Mouse (Mus musculus): Measurements from ENCODE around the gene Yipf3. TPM values are rescaled to one million over a fixed set of nuclear protein-coding genes. Genes with fewer than 3 reads are reported as not detected.

Gene Yipf3
- total and polyA plus RNA-seq, 2 experiments from 2014 or later: 16.0 to 68.5 TPM

DNA sequence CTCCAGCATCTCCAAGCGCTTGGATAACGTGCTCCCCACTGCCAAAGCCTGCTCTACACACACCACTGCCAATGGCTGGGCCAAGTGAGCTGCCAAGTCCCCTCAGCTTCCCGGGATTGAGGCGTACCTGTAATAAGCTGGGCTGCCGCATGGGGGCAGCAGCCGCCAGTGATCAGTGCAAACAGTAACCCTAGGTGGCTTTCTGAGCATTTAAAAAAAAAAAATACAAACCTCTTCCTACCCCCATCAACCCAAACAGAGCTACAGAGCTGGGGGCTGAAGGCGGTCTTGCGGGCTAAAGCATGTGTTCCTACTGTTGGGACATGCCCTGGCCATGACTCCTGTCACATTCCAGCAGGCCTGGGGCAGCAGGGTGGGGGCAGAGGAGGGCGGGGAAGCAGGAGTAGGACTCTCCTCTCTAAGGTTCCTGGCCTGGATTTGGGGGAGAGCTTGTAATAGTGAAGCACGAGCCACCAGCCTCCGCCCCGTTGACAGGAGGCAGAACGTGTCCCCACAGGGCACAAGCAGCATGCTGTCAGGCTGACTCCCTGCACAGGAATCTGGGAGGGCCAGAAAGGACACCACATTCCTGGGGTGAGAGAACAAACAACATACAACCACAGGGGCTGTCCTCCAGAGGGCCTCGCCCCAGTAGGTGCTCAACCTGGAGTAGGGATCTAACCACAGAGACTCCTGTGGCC is 18.2 kb downstream of the Yipf3 start:
- ATAC-seq (ENCODE audit: insufficient read depth, low read depth): peak; percentile 68
- TF ChIP-seq CTCF (IDR thresholded peaks at IDR 0.05; ENCODE audit: low read depth): peak; percentile 84
- no peak for TF ChIP-seq EP300 (IDR thresholded peaks at IDR 0.05; ENCODE audit: low read depth)

DNA sequence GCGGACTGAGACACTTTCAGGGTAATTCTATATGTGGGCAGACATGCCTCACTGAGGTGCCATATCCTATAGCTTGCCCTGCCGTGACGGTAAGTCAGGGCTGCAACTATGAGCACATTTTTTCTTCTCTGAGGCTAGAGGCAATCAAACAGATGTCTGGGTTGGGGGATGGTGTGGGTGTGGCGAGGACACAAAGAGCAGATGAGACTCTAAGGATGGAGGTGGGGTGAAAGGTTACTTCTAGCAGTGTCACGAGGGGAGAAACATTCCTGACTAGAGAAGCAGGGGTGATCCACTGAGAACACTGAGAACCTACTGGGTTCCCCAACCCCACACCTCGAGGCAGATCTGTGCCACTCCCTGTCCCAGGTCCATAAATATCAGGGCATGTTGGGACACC is 19.1 kb downstream of the Yipf3 start:
- no peak overlapping the region for H3K4me3 ChIP-seq (ENCODE audit: low read depth, low read length)
- H3K27me3 ChIP-seq (ENCODE audit: control insufficient read depth, insufficient read depth, low read length): no peaks in the 10 kb centered on the region
- ATAC-seq (ENCODE audit: insufficient read depth, low read depth) (no peak), DNase-seq (ENCODE audit: low spot score) (no peak)
- H3K4me1 ChIP-seq (ENCODE audit: control insufficient read depth, insufficient read depth): 0 out of 2 replicates have a peak, but pooled peaks cover 4% of the 10 kb centered on the region
- H3K27ac ChIP-seq (ENCODE audit: low read depth): 0 out of 2 replicates have a peak overlapping the region, but pooled peaks have one; percentile 8
- 77% methylated on average over 6 of the region's 6 CpGs for WGBS
- H3K36me3 ChIP-seq (replicated peaks; ENCODE audit: control insufficient read depth, insufficient read depth, low read length): peaks cover 55% of the 10 kb centered on the region
- no peak overlapping the region for H3K4me2 ChIP-seq (ENCODE audit: low read depth, low read length)
- H3K9ac ChIP-seq (replicated peaks; ENCODE audit: low read depth, low read length): no peak overlapping the region
- TF ChIP-seq EP300 (IDR thresholded peaks at IDR 0.05; ENCODE audit: low read depth) (no peak), CTCF (IDR thresholded peaks at IDR 0.05; ENCODE audit: low read depth) (no peak)
- no peaks in the 10 kb centered on the region for H3K9me3 ChIP-seq (replicated peaks; ENCODE audit: control insufficient read depth, low read length)

More for the DNA sequence above, 18.2 kb downstream of the Yipf3 start:
- no peak overlapping the region for H3K4me3 ChIP-seq (ENCODE audit: low read depth, low read length)
- H3K27ac ChIP-seq (ENCODE audit: low read depth): 0 out of 2 replicates have a peak overlapping the region, but pooled peaks have one; percentile 8
- H3K27me3 ChIP-seq (ENCODE audit: control insufficient read depth, insufficient read depth, low read length): no peaks in the 10 kb centered on the region
- H3K9me3 ChIP-seq (replicated peaks; ENCODE audit: control insufficient read depth, low read length): no peaks in the 10 kb centered on the region
- DNase-seq (ENCODE audit: low spot score): peak; percentile 73
- 16% methylated on average over 14 of the region's 14 CpGs for WGBS
- no peak overlapping the region; the same call in 1 of the 2 replicates for H3K9ac ChIP-seq (replicated peaks; ENCODE audit: low read depth, low read length)
- peaks cover 55% of the 10 kb centered on the region for H3K36me3 ChIP-seq (replicated peaks; ENCODE audit: control insufficient read depth, insufficient read depth, low read length)
- no peak overlapping the region for H3K4me2 ChIP-seq (ENCODE audit: low read depth, low read length)
- H3K4me1 ChIP-seq (ENCODE audit: control insufficient read depth, insufficient read depth): 0 out of 2 replicates have a peak, but pooled peaks cover 4% of the 10 kb centered on the region

DNA sequence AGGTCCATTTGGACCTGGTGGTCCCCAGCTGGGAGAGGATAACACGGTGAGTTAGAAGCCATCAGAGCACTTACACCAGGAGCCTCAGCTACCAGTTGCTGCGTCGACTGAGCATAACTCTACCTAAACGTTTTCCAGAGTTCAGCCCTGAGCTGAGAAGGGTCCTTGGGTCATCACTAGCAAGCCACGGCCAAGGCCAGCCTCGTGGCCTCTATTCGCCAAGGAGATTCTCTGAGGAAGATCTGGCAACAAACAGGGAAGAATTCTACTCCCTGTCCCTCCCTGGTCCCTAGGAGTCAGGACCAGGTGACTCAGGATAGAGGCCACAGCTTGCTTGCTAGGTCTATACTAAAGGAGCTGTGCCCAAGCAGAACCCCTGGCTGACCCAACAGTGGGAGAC is 19.6 kb downstream of the Yipf3 start:
- WGBS: 76% methylated on average over 7 of the region's 7 CpGs
- Histone ChIP-seq H3K4me1 (ENCODE audit: control insufficient read depth, insufficient read depth) (0 out of 2 replicates have a peak, but pooled peaks cover 4% of the 10 kb centered on the region), H3K27ac (ENCODE audit: low read depth) (no peak overlapping the region), H3K4me3 (ENCODE audit: low read depth, low read length) (no peak overlapping the region), H3K9ac (replicated peaks; ENCODE audit: low read depth, low read length) (no peak overlapping the region), H3K27me3 (ENCODE audit: control insufficient read depth, insufficient read depth, low read length) (no peaks in the 10 kb centered on the region), H3K4me2 (ENCODE audit: low read depth, low read length) (no peak overlapping the region), H3K36me3 (replicated peaks; ENCODE audit: control insufficient read depth, insufficient read depth, low read length) (peaks cover 50% of the 10 kb centered on the region), H3K9me3 (replicated peaks; ENCODE audit: control insufficient read depth, low read length) (no peaks in the 10 kb centered on the region)
- TF ChIP-seq CTCF (IDR thresholded peaks at IDR 0.05; ENCODE audit: low read depth) (no peak), EP300 (IDR thresholded peaks at IDR 0.05; ENCODE audit: low read depth) (no peak)
- ATAC-seq (ENCODE audit: insufficient read depth, low read depth) (no peak), DNase-seq (ENCODE audit: low spot score) (no peak)

DNA sequence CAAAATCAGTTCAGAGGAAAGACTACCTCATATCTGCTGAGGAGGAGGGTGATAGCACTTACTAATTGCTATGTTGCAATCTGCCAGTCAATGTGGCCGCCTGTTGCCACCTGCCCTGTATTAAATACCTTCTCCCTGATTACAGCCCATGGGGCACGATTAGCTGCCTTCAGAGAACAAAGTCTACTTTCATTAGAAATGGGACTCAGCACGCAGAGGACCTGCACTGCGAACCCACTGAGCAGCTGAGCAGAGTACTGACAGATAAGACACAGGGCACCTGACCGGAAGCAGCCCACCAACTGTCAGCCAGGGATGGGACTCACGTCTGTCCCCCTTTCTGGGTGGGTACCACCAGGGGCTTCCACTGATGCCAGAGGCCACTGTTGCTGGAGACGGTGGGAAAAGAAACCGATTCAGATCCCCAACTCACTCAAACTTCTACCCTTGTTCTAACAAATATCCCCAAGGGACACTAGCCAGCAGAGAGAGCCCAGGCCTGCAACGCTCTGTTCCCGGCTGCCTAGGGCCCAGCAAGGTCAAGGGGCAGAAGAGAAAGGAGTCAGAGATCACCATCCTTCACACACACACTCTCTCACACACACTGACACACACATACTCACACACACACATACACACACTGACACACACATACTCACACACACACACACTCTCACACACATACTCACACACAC is 20.3 kb downstream of the Yipf3 start:
- ATAC-seq (ENCODE audit: insufficient read depth, low read depth): no peak
- H3K36me3 ChIP-seq (replicated peaks; ENCODE audit: control insufficient read depth, insufficient read depth, low read length): peaks cover 43% of the 10 kb centered on the region
- H3K4me3 ChIP-seq (ENCODE audit: low read depth, low read length): no peak overlapping the region
- no peak overlapping the region for H3K27ac ChIP-seq (ENCODE audit: low read depth)
- H3K9ac ChIP-seq (replicated peaks; ENCODE audit: low read depth, low read length): 0 out of 2 replicates have a peak overlapping the region, but pooled peaks have one; percentile 1
- no peak overlapping the region for H3K4me2 ChIP-seq (ENCODE audit: low read depth, low read length)
- no peaks in the 10 kb centered on the region for H3K27me3 ChIP-seq (ENCODE audit: control insufficient read depth, insufficient read depth, low read length)
- H3K4me1 ChIP-seq (ENCODE audit: control insufficient read depth, insufficient read depth): 0 out of 2 replicates have a peak, but pooled peaks cover 4% of the 10 kb centered on the region
- H3K9me3 ChIP-seq (replicated peaks; ENCODE audit: control insufficient read depth, low read length): no peaks in the 10 kb centered on the region
- 72% methylated on average over 10 of the region's 10 CpGs for WGBS
- no peak for DNase-seq (ENCODE audit: low spot score)
- TF ChIP-seq CTCF (IDR thresholded peaks at IDR 0.05; ENCODE audit: low read depth) (no peak), EP300 (IDR thresholded peaks at IDR 0.05; ENCODE audit: low read depth) (no peak)

DNA sequence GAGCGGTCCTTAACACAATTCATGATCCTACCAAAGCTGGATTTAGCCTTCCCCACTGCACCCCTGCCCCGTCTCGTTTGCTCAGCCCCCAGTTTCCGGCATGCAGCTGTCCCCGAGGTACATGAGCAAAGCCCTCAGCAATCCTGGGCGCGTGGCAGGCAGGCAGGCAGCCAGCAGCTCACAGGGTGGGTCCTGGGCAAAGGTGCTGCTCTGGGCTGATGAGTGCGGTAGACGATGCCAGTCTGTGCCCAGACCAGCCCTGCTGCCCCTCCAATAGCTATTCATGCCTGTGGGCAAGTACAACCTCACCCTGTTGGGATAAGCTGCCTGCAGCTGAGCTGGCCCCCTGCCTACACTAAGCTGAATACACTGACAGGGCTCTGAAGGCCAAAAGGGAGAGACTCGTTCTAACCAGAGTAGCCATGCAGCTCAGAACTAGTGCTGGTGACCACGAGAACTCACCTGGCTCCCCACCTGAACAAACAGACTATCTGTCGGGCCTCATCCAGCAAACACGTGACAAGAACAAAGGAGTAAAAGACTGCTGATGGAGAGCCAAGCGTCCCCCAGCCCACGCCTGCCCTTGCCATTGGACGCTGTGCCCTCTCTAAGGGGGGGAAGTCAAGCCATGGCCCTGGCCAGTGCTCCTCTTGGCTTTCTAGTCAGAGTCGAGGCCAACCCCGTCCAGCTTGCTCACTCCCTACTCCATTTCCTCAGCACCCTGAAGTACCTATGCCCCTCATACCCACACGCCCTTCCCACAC is 22.1 kb downstream of the Yipf3 start:
- no peak for DNase-seq (ENCODE audit: low spot score)
- Histone ChIP-seq H3K9me3 (replicated peaks; ENCODE audit: control insufficient read depth, low read length) (no peaks in the 10 kb centered on the region), H3K4me2 (ENCODE audit: low read depth, low read length) (no peak overlapping the region), H3K27me3 (ENCODE audit: control insufficient read depth, insufficient read depth, low read length) (no peaks in the 10 kb centered on the region), H3K9ac (replicated peaks; ENCODE audit: low read depth, low read length) (no peak overlapping the region; the same call in 1 of the 2 replicates), H3K4me3 (ENCODE audit: low read depth, low read length) (no peak overlapping the region), H3K4me1 (ENCODE audit: control insufficient read depth, insufficient read depth) (peaks cover 18% of the 10 kb centered on the region), H3K27ac (ENCODE audit: low read depth) (0 out of 2 replicates have a peak overlapping the region, but pooled peaks have one; percentile 4), H3K36me3 (replicated peaks; ENCODE audit: control insufficient read depth, insufficient read depth, low read length) (peaks cover 26% of the 10 kb centered on the region)
- ATAC-seq (ENCODE audit: insufficient read depth, low read depth): peak; percentile 33; the same call in 1 of the 2 replicates
- 60% methylated on average over 19 of the region's 19 CpGs for WGBS
- TF ChIP-seq EP300 (IDR thresholded peaks at IDR 0.05; ENCODE audit: low read depth): no peak
- TF ChIP-seq CTCF (IDR thresholded peaks at IDR 0.05; ENCODE audit: low read depth): no peak
